In genomic region chr16:91506396-91506795, GRCm38 (mm10) we compare ENCODE assay signal across 20 mouse cellular contexts. TPM values are rescaled to one million over a fixed set of nuclear protein-coding genes. Genes with fewer than 3 reads are reported as not detected.
DNase-seq lines count a peak whose midpoint lies in the region; ATAC-seq and TF ChIP-seq lines count a peak whose summit lies in the region.
"Had no signal": no experiment of that assay in that cellular context is flagged by ENCODE, and none has a peak within 500 bp of the region (broad histone marks: within the 10 kb centered on the region; RNA-seq: fewer than 3 reads in every experiment).

No protein-coding gene starts in this region.

- peak; percentile 46; the same call in 1 of the 2 replicates for ATAC-seq in cerebellum, adult (ENCODE audit: insufficient number of reproducible peaks, low FRiP score, low TSS enrichment)
- ATAC-seq in liver, postnatal 0 days: no peak
- ATAC-seq: CD4-positive, CD25-positive, alpha-beta regulatory T cell, adult 4 months; forebrain, embryonic 14.5 days; inflammation-experienced regulatory T-cells, adult 6 months; Patski had no signal

- no peaks in the 10 kb centered on the region for H3K27me3 ChIP-seq in liver, postnatal 0 days (ENCODE audit: insufficient read depth, low read length)
- H3K27me3 ChIP-seq: embryonic facial prominence, embryonic 13.5 days; heart, embryonic 12.5 days; hindbrain, embryonic 15.5 days; Patski had no signal

- DNase-seq in cerebellum, postnatal 4 days (ENCODE audit: low spot score in 2 of 2): no peak
- peak; percentile 20 for DNase-seq in cerebellum, adult 11 months
- peak; percentile 29 for DNase-seq in cerebellum, adult 8-10 months
- DNase-seq in cerebellum, postnatal 14 days: peak; percentile 35 to 52
- no peak for DNase-seq in liver, postnatal 0 days
- DNase-seq in neural tube, embryonic 10.5 days (ENCODE audit: extremely low spot score, low spot score): no peak
- no peak for DNase-seq in lung, adult 18-20 months
- DNase-seq: adrenal gland, postnatal 14 days; B cell, adult 2 months; gastrocnemius, adult 2 months; gastrocnemius, postnatal 25 days; kidney, adult 2 months had no signal

- no peak for TF ChIP-seq CTCF in liver, postnatal 0 days (IDR thresholded peaks at IDR 0.05; ENCODE audit: low read depth)

- no peak for TF ChIP-seq EP300 in liver, postnatal 0 days (IDR thresholded peaks at IDR 0.05; ENCODE audit: low read depth)

- WGBS in liver, postnatal 0 days (ENCODE audit: insufficient replicate concordance): 90% methylated on average over 12 of the region's 12 CpGs

- no peak overlapping the region for H3K4me3 ChIP-seq in liver, postnatal 0 days (ENCODE audit: low read depth, low read length)
- H3K4me3 ChIP-seq: embryonic facial prominence, embryonic 13.5 days; gastrocnemius, adult 2 months; heart, embryonic 12.5 days; hindbrain, embryonic 15.5 days had no signal

- no peaks in the 10 kb centered on the region for H3K9me3 ChIP-seq in liver, postnatal 0 days (ENCODE audit: low read length)
- H3K9me3 ChIP-seq: embryonic facial prominence, embryonic 13.5 days; heart, embryonic 12.5 days; hindbrain, embryonic 15.5 days had no signal

- no peaks in the 10 kb centered on the region for H3K4me1 ChIP-seq in liver, postnatal 0 days (ENCODE audit: insufficient read depth)
- H3K4me1 ChIP-seq: embryonic facial prominence, embryonic 13.5 days; heart, embryonic 12.5 days; hindbrain, embryonic 15.5 days had no signal

- H3K9ac ChIP-seq in liver, postnatal 0 days (replicated peaks): no peak overlapping the region
- H3K9ac ChIP-seq: embryonic facial prominence, embryonic 13.5 days; heart, embryonic 12.5 days; hindbrain, embryonic 15.5 days had no signal

- peaks cover 51% of the 10 kb centered on the region for H3K36me3 ChIP-seq in liver, postnatal 0 days (replicated peaks; ENCODE audit: insufficient read depth, low read length)

- H3K27ac ChIP-seq in liver, postnatal 0 days (ENCODE audit: low read depth): no peak overlapping the region
- H3K27ac ChIP-seq: embryonic facial prominence, embryonic 13.5 days; hindbrain, embryonic 15.5 days had no signal

- H3K4me2 ChIP-seq in liver, postnatal 0 days (ENCODE audit: low read depth, low read length): no peak overlapping the region
- H3K4me2 ChIP-seq: embryonic facial prominence, embryonic 13.5 days; heart, embryonic 12.5 days; hindbrain, embryonic 15.5 days had no signal

RNA-seq across cellular contexts. Expression of gene Ifnar1, which starts 21.4 kb away (rescaled TPM):
- 16.3 and 16.6 TPM in 2 replicates for polyA plus RNA-seq in liver, postnatal 0 days (2015; fragmentation: Nextera tagmentation; extraction: Ambion mirVana)

RNA-seq across cellular contexts. Expression of gene Ifngr2, which starts 40.5 kb away (rescaled TPM):
- 18.2 and 20.8 TPM in 2 replicates for polyA plus RNA-seq in liver, postnatal 0 days (2015; fragmentation: Nextera tagmentation; extraction: Ambion mirVana)

Comparison
In these comparisons a context has a peak if more than half of its experiments do, and no peak if none do; other contexts are left out.
1. DNase-seq: peak in cerebellum, adult 11 months (single experiment), cerebellum, adult 8-10 months (single experiment) and cerebellum, postnatal 14 days (2 of 2); none in cerebellum, postnatal 4 days (0 of 2), liver, postnatal 0 days (single experiment), neural tube, embryonic 10.5 days (single experiment) and lung, adult 18-20 months (0 of 2).